Mouse (Mus musculus): Measurements from ENCODE around the gene Camkk2.

DNA sequence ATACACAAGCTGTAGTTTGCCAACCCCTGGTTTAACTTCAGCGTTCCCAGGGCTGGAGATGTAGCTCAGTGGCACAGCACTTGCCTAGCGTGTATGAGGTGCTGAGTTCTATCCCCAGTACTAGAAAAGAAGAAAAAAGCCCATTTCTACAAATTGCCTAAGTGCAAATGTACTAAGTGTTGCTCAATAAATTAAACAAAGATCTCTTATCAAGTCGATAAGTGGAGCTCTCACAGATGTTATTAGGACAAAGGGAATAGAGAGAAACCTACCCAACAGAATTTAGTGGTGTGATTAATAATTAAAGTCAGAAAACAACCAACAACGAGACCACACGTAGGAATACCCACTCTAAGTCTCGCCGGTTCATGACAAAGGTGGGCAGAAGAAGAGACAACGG lies 22.5 kb upstream of the Camkk2 start:
- TF ChIP-seq POLR2A (IDR thresholded peaks at IDR 0.05; ENCODE audit: insufficient read depth, low read length) (no peak), CTCF (IDR thresholded peaks at IDR 0.05; ENCODE audit: low read depth, low read length) (no peak), EP300 (IDR thresholded peaks at IDR 0.05; ENCODE audit: insufficient read depth, low read depth, low read length) (no peak)
